Mouse (Mus musculus): ENCODE measurements around the gene Ccdc167.

The Ccdc167 gene

DNA sequence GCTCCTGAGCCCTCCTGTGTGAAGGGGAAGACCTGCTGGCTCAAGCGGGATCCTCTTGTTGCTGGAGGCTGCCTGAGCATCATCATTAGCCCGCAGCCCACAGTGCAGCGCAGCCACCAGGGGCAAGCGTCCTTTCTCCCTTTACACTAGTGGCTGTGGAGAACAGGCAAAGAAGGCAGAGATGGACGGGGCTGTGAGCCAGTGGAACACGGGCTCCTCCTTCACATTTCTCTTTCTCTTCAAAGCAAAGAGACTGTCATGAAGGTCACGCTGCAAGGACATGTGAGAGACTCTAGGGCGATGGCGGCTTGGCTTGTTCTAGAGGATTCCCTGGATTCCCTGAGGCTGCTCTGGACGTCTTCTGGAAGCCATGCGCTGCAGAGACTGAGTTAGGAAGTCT is 75.9 kb downstream of the Ccdc167 start:
- in situ Hi-C loops (cut with MboI; ENCODE audit: low sequenced_read_pairs), result no loop called here

DNA sequence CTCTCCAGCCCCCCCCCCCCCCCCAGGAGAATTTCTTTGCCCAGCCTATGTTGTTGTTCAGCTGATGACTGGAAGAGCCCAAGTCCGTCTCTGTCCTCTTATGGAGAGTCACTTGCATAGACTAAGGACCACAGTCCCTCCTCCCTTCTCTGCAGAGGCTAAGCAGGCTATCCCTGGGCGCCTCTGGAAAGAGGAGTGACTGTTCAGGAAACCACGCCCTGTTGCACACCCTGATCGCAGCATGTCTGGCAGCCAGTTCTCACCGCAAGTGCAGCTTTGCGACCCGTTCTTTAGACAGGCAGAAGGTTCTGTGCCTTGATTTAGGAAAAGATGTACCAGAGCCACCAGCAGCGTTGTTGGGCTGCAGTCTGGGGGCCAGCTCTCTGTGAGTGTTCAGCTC is 78.9 kb downstream of the Ccdc167 start:
- in situ Hi-C loops (cut with MboI; ENCODE audit: low sequenced_read_pairs), result no loop called here

DNA sequence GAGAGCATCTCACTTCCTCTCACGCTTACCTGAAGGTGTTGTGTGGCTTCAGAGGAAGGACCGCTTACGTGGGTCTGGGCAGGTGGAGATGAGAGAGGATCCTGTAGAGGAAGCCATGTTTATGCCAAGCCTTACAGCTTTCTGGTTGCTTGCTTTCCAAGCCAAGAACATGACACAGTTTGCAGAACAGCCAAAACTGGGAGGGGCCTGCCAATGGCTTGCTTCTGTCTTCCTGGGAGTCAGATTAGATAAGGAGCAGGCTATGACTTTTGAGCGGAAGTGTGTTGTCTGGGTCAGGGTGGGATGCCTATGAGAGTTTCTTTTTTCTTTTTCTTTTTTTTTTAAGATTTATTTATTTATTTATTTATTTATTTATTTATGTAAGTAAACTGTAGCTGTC is 79.5 kb downstream of the Ccdc167 start:
- in situ Hi-C loops (cut with MboI; ENCODE audit: low sequenced_read_pairs), result no loop called here

Measured in CH12F3 (cell line).